In genomic region chr15:6259957-6260740, GRCm38 (mm10) we compare ENCODE assay signal across 10 mouse cellular contexts. TPM values are rescaled to one million over a fixed set of nuclear protein-coding genes. Genes with fewer than 3 reads are reported as not detected.
DNase-seq lines count a peak whose midpoint lies in the region; ATAC-seq and TF ChIP-seq lines count a peak whose summit lies in the region.
"Had no signal": no experiment of that assay in that cellular context is flagged by ENCODE, and none has a peak within 500 bp of the region (broad histone marks: within the 10 kb centered on the region; RNA-seq: fewer than 3 reads in every experiment).

No protein-coding gene starts in this region.

- H3K27ac ChIP-seq in lung, embryonic 14.5 days (ENCODE audit: low read depth), result peak overlapping the region; percentile 74; the same call in 1 of the 2 replicates
- peak overlapping the region; percentile 30; the same call in 1 of the 2 replicates for H3K27ac ChIP-seq in kidney, embryonic 14.5 days (ENCODE audit: low read depth, low read length)
- 0 out of 2 replicates have a peak overlapping the region, but pooled peaks have one; percentile 23 for H3K27ac ChIP-seq in neural tube, embryonic 15.5 days (replicated peaks)
- no peak overlapping the region for H3K27ac ChIP-seq in cerebellum, adult 2 months (ENCODE audit: insufficient read depth, low read length)

- 0 out of 2 replicates have a peak, but pooled peaks cover 3% of the 10 kb centered on the region for H3K4me1 ChIP-seq in lung, embryonic 14.5 days (ENCODE audit: insufficient read depth)
- H3K4me1 ChIP-seq in kidney, embryonic 14.5 days (ENCODE audit: control insufficient read depth, insufficient read depth, low read length), result peaks cover 4% of the 10 kb centered on the region; the same call in 1 of the 2 replicates
- H3K4me1 ChIP-seq in neural tube, embryonic 15.5 days, result 0 out of 2 replicates have a peak, but pooled peaks cover 2% of the 10 kb centered on the region
- no peaks in the 10 kb centered on the region for H3K4me1 ChIP-seq in cerebellum, adult 2 months (ENCODE audit: control insufficient read depth, insufficient read depth, low read length)

- no peak for TF ChIP-seq CTCF in lung, embryonic 14.5 days (IDR thresholded peaks at IDR 0.05; ENCODE audit: low read depth)
- no peak for TF ChIP-seq CTCF in cerebellum, adult 2 months (IDR thresholded peaks at IDR 0.05; ENCODE audit: borderline replicate concordance, insufficient read depth, low read depth, low read length)

- H3K4me2 ChIP-seq in lung, embryonic 14.5 days, result no peak overlapping the region
- H3K4me2 ChIP-seq in kidney, embryonic 14.5 days (replicated peaks; ENCODE audit: low read depth, low read length), result no peak overlapping the region
- H3K4me2 ChIP-seq in neural tube, embryonic 15.5 days, result no peak overlapping the region

- no peaks in the 10 kb centered on the region for H3K27me3 ChIP-seq in lung, embryonic 14.5 days (ENCODE audit: insufficient read depth, low read length)
- H3K27me3 ChIP-seq in kidney, embryonic 14.5 days (ENCODE audit: control insufficient read depth, insufficient read depth, low read length), result no peaks in the 10 kb centered on the region
- no peaks in the 10 kb centered on the region for H3K27me3 ChIP-seq in neural tube, embryonic 15.5 days (replicated peaks)
- no peaks in the 10 kb centered on the region for H3K27me3 ChIP-seq in cerebellum, adult 2 months (ENCODE audit: control insufficient read depth, insufficient read depth, low read length)

- H3K36me3 ChIP-seq in lung, embryonic 14.5 days (ENCODE audit: insufficient read depth), result no peaks in the 10 kb centered on the region
- H3K36me3 ChIP-seq in kidney, embryonic 14.5 days (ENCODE audit: control insufficient read depth, insufficient read depth, low read length), result no peaks in the 10 kb centered on the region
- no peaks in the 10 kb centered on the region for H3K36me3 ChIP-seq in neural tube, embryonic 15.5 days

- H3K9me3 ChIP-seq in lung, embryonic 14.5 days (ENCODE audit: low read depth, low read length), result no peaks in the 10 kb centered on the region
- no peaks in the 10 kb centered on the region for H3K9me3 ChIP-seq in kidney, embryonic 14.5 days (ENCODE audit: control insufficient read depth, low read length)
- H3K9me3 ChIP-seq in neural tube, embryonic 15.5 days (replicated peaks), result no peaks in the 10 kb centered on the region

- WGBS in lung, embryonic 14.5 days, result 12% methylated on average over 3 of the region's 3 CpGs
- WGBS in kidney, embryonic 14.5 days, result 10% methylated on average over 3 of the region's 3 CpGs
- 8% methylated on average over 3 of the region's 3 CpGs for WGBS in neural tube, embryonic 15.5 days
- WGBS in cerebellum, adult 2 months, result 36% methylated on average over 3 of the region's 3 CpGs

- no peak overlapping the region for H3K9ac ChIP-seq in lung, embryonic 14.5 days
- H3K9ac ChIP-seq in kidney, embryonic 14.5 days (ENCODE audit: low read depth, low read length), result no peak overlapping the region
- no peak overlapping the region for H3K9ac ChIP-seq in neural tube, embryonic 15.5 days (replicated peaks)

- no peak for TF ChIP-seq POLR2A in cerebellum, adult 2 months (IDR thresholded peaks at IDR 0.05; ENCODE audit: borderline replicate concordance, insufficient read depth, low read length)

- H3K4me3 ChIP-seq in lung, embryonic 14.5 days (ENCODE audit: low read depth, low read length), result no peak overlapping the region
- H3K4me3 ChIP-seq in kidney, embryonic 14.5 days (ENCODE audit: low read length), result no peak overlapping the region
- no peak overlapping the region for H3K4me3 ChIP-seq in neural tube, embryonic 15.5 days (replicated peaks)
- no peak overlapping the region for H3K4me3 ChIP-seq in cerebellum, adult 2 months (replicated peaks; ENCODE audit: insufficient read depth, low read depth, low read length)

- ATAC-seq in lung, embryonic 14.5 days (ENCODE audit: insufficient read depth), result peak; percentile 80
- peak; percentile 73 for ATAC-seq in kidney, embryonic 14.5 days (ENCODE audit: low FRiP score, low TSS enrichment)
- no peak for ATAC-seq in neural tube, embryonic 15.5 days (ENCODE audit: low FRiP score)

- peak; percentile 48 for DNase-seq in lung, embryonic 14.5 days
- DNase-seq in lung, postnatal 36 days, result no peak
- DNase-seq in forelimb bud, embryonic 11.5 days (ENCODE audit: low read depth, low spot score), result peak; percentile 37
- no peak for DNase-seq in urinary bladder, adult 18-20 months (ENCODE audit: low spot score in 2 of 2)
- DNase-seq in adrenal gland, adult 2 months, result no peak
- no peak for DNase-seq in cerebellum, adult 2 months
- DNase-seq: midbrain, embryonic 14.5 days had no signal

RNA-seq across cellular contexts. Expression of gene Dab2, which starts 39.4 kb away (rescaled TPM):
- 50.0 and 53.2 TPM in 2 replicates for polyA plus RNA-seq in lung, embryonic 14.5 days (2014; fragmentation: Nextera tagmentation; extraction: Ambion mirVana)
- 35.0 and 64.2 TPM in 2 replicates for polyA plus RNA-seq in kidney, embryonic 14.5 days (2014; fragmentation: Nextera tagmentation; extraction: Ambion mirVana)
- 18.5 and 18.9 TPM in 2 replicates for polyA plus RNA-seq in neural tube, embryonic 15.5 days (2015; fragmentation: Nextera tagmentation; extraction: Ambion mirVana)
- 100 to 1,000 TPM; 358 to 479 TPM for total RNA-seq in adrenal gland, adult 2 months (2021)
- 127 and 180 TPM in 2 replicates for polyA plus RNA-seq in adrenal gland, adult 2 months (2012; rRNA removed)
- polyA plus RNA-seq in cerebellum, adult 2 months (2012; rRNA removed), result 8.2 and 11.9 TPM in 2 replicates
- total RNA-seq: MEL had no signal

Comparison
In these comparisons a context has a peak if more than half of its experiments do, and no peak if none do; other contexts are left out.
1. DNase-seq: peak in lung, embryonic 14.5 days (single experiment) and forelimb bud, embryonic 11.5 days (single experiment); none in lung, postnatal 36 days (single experiment), urinary bladder, adult 18-20 months (0 of 2), adrenal gland, adult 2 months (single experiment) and cerebellum, adult 2 months (0 of 2).